Mouse (Mus musculus): ENCODE measurements around the gene Gm20931. TPM values are rescaled to one million over a fixed set of nuclear protein-coding genes. Genes with fewer than 3 reads are reported as not detected.

Gm20931 gene
- not detected for polyA plus RNA-seq (2014; fragmentation: Illumina TruSeq; extraction: RNeasy Lipid Tissue Mini Kit (QIAGEN cat#74804); ENCODE audit: low read depth, low replicate concordance)

GRCm38 (mm10) chrY:55213420-55213819 lies at the start of gene Gm20931:
Gm20931 (plus strand) TSS chrY:55213720.

